Comparison of ENCODE assay signal across 14 mouse cellular contexts in the genomic region with DNA sequence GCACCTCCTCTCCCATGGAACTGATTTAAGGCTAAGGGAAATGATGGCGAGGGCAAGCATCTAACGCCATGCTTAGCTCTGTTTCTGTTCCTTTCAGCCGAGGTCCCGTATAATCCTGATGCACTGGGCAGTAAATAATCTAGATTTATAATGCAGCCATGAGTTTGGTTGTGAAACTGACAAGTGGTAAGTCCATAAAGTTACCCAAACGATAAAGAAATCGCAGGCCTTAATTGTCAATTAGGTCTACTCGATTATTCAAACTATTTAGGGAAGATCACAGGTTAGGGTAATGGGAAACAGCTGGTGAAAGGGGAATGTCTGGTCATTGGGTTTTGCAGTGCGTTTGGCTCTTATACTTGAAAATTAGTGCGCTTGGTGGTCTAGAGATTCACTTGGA.
"Had no signal": no experiment of that assay in that cellular context is flagged by ENCODE, and none has a peak within 500 bp of the region (broad histone marks: within the 10 kb centered on the region; RNA-seq: fewer than 3 reads in every experiment).

No protein-coding gene starts in this region.

- H3K36me3 ChIP-seq: kidney, embryonic 15.5 days; liver, embryonic 13.5 days; lung, embryonic 15.5 days; neural tube, embryonic 15.5 days had no signal

- H3K4me3 ChIP-seq: kidney, embryonic 15.5 days; liver, embryonic 13.5 days; lung, embryonic 15.5 days; myocyte; neural tube, embryonic 15.5 days had no signal

- H3K9ac ChIP-seq: kidney, embryonic 15.5 days; liver, embryonic 13.5 days; liver, postnatal 0 days; lung, embryonic 15.5 days; neural tube, embryonic 15.5 days had no signal

- H3K4me1 ChIP-seq: neural tube, embryonic 15.5 days had no signal

- H3K27me3 ChIP-seq: kidney, embryonic 15.5 days; liver, embryonic 13.5 days; lung, embryonic 15.5 days; neural tube, embryonic 15.5 days had no signal

- ATAC-seq: liver, postnatal 0 days had no signal

- DNase-seq: kidney, postnatal 14 days; left cerebral cortex, postnatal 4 days; liver; liver, embryonic 13.5 days; liver, postnatal 0 days; lung, postnatal 14 days; midbrain, embryonic 14.5 days; right cerebral cortex, adult 18-20 months had no signal

- H3K27ac ChIP-seq: kidney, embryonic 15.5 days; liver, embryonic 13.5 days; lung, embryonic 15.5 days; macrophage; neural tube, embryonic 15.5 days; stomach, postnatal 0 days had no signal

- H3K4me2 ChIP-seq: kidney, embryonic 15.5 days; liver, embryonic 13.5 days; lung, embryonic 15.5 days; neural tube, embryonic 15.5 days had no signal

- H3K9me3 ChIP-seq: kidney, embryonic 15.5 days; liver, embryonic 13.5 days; lung, embryonic 15.5 days; neural tube, embryonic 15.5 days had no signal
